11 mouse cellular contexts compared by ENCODE assay signal in genomic region chr17:50735382-50735954, GRCm38 (mm10).
DNase-seq lines count a peak whose midpoint lies in the region; ATAC-seq lines count a peak whose summit lies in the region.
"Had no signal": no experiment of that assay in that cellular context is flagged by ENCODE, and none has a peak within 500 bp of the region (broad histone marks: within the 10 kb centered on the region; RNA-seq: fewer than 3 reads in every experiment).

No protein-coding gene starts in this region.

- H3K27me3 ChIP-seq in heart, embryonic 11.5 days (ENCODE audit: control insufficient read depth, insufficient read depth, low read length): no peaks in the 10 kb centered on the region

- H3K4me1 ChIP-seq in heart, embryonic 11.5 days (ENCODE audit: control insufficient read depth, insufficient read depth, low read length): peaks cover 27% of the 10 kb centered on the region

- peak; percentile 87 for ATAC-seq in common myeloid progenitor, adult 5-6 weeks (replicated peaks; ENCODE audit: low read depth, poor library complexity, severe bottlenecking)
- ATAC-seq in heart, embryonic 11.5 days (replicated peaks; ENCODE audit: insufficient number of reproducible peaks, low FRiP score, low TSS enrichment): no peak
- ATAC-seq: intestine, postnatal 0 days had no signal

- no peaks in the 10 kb centered on the region for H3K9me3 ChIP-seq in heart, embryonic 11.5 days (replicated peaks; ENCODE audit: control insufficient read depth, low read length)
- H3K9me3 ChIP-seq: G1E had no signal

- peak; percentile 47 for DNase-seq in layer of hippocampus, adult 11-12 months (ENCODE audit: low spot score)
- no peak for DNase-seq in layer of hippocampus, adult 8-10 months (ENCODE audit: low spot score in 2 of 2)
- peak; percentile 23 for DNase-seq in lung, postnatal 14 days
- DNase-seq in right cerebral cortex, adult 18-20 months: no peak
- no peak for DNase-seq in urinary bladder, postnatal 25 days (ENCODE audit: low spot score)
- DNase-seq in right cerebral cortex, postnatal 4 days: no peak
- DNase-seq: cerebellum, postnatal 36 days had no signal

- no peaks in the 10 kb centered on the region for H3K36me3 ChIP-seq in heart, embryonic 11.5 days (ENCODE audit: control insufficient read depth, insufficient read depth, low read length)

- peak overlapping the region; percentile 1 for H3K27ac ChIP-seq in heart, embryonic 11.5 days (ENCODE audit: low read depth, low read length)

- no peak overlapping the region for H3K4me2 ChIP-seq in heart, embryonic 11.5 days

- WGBS in heart, embryonic 11.5 days (ENCODE audit: insufficient replicate concordance): 55% methylated on average over 4 of the region's 4 CpGs

- H3K4me3 ChIP-seq in heart, embryonic 11.5 days (ENCODE audit: low read depth, low read length): no peak overlapping the region

- no peak overlapping the region for H3K9ac ChIP-seq in heart, embryonic 11.5 days (ENCODE audit: low read depth, low read length)

Comparison
In these comparisons a context has a peak if more than half of its experiments do, and no peak if none do; other contexts are left out.
1. DNase-seq: peak in layer of hippocampus, adult 11-12 months (single experiment) and lung, postnatal 14 days (single experiment); none in layer of hippocampus, adult 8-10 months (0 of 2), right cerebral cortex, adult 18-20 months (single experiment), urinary bladder, postnatal 25 days (single experiment) and right cerebral cortex, postnatal 4 days (single experiment).